Mouse (Mus musculus) adrenal gland, adult 2 months (tissue): ENCODE results near the gene Erc2. TPM values are rescaled to one million over a fixed set of nuclear protein-coding genes. Genes with fewer than 3 reads are reported as not detected.

Source experiments
- DNase-seq: peaks from one replicate; pipeline ENCODE4 v3.0.0; 2021
- polyA plus RNA-seq: library from polyadenylated mRNA; depleted of rRNA; stranded (reverse); fragments of >200 nt; gene quantifications from 2 replicates; pipeline ENCODE4 v1.2.3, GENCODE M21; 2012; rRNA removed
- total RNA-seq, 2 experiments: library from RNA; stranded (reverse); gene quantifications; 2 replicates each; pipeline ENCODE4 v1.2.3; 2021

Gene Erc2
- total and polyA plus RNA-seq, 3 experiments = 1.7 to 9.6 (median 7.1) TPM

GRCm38 (mm10) chr14:28507011-28507410, 884.8 kb downstream of the Erc2 start:
- no peak for DNase-seq

DNA sequence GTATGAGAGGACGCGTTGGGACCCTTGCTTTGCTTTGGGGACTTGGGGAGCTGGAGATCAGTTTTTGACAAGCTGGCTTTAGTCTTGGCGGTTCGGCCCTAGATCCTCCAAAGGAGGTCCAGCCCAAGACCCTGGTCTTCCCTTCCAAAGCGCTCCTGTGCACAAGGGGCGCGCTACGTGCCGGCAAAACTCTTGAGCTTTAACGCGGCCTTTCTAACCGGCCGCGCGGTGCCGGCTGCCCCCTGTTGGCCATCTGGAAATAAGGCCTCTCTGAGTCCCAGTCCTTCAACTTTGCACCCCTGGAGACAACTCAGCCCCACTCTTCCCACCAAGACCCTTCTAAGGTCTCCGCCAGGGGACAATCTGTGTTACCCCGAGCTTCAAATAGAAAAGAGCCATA, 885.2 kb downstream of the Erc2 start:
- peak; percentile 87 for DNase-seq

DNA sequence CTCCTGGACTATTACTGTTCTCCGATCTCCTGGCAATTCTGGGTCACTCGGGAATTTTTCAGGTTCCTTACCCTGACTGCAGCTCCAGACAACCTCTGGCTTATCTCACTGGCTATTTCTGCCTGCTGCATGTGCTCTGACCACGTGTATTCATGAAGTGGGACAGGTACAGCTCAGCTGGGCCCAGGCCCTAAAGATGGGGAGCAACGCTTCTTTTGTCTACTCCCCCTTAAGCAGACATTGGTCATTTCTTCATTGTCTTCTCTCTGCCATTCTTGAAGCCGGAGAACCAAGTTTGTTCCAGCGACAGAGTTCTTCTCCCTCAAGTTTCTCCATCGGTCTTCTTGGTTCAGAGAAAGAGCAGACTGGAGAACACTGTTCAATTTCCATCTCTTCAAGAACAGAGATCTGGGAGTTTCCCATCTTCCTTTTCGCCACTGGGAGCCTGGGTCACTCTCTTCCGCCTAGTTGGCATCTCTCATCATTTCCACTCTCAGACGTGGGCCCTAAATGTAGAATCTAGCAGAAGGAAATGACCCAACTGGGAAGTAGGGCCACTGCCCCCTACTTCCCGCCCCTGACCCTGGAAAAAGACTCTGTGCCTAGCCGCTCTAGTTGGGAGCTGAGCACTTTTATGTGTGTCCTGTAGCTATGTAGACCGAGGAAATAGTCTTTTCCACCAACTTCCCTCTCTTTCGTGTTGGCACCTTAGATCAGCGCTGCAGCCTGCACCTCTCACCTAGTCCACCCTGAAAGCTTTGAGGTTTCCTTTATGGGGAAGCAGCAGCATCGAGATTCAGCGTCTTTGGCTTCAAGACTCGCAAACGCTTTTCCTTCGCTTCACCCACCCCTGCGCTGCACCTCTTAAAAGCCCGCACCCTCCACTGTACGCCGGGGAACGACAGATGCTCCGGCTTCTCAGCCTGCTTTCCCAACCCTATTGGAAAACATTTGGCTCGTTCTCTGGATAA, 886.3 kb downstream of the Erc2 start:
- DNase-seq = no peak

GRCm38 (mm10) chr14:28509441-28510340, 887.5 kb downstream of the Erc2 start:
- DNase-seq = peak; percentile 55

DNA sequence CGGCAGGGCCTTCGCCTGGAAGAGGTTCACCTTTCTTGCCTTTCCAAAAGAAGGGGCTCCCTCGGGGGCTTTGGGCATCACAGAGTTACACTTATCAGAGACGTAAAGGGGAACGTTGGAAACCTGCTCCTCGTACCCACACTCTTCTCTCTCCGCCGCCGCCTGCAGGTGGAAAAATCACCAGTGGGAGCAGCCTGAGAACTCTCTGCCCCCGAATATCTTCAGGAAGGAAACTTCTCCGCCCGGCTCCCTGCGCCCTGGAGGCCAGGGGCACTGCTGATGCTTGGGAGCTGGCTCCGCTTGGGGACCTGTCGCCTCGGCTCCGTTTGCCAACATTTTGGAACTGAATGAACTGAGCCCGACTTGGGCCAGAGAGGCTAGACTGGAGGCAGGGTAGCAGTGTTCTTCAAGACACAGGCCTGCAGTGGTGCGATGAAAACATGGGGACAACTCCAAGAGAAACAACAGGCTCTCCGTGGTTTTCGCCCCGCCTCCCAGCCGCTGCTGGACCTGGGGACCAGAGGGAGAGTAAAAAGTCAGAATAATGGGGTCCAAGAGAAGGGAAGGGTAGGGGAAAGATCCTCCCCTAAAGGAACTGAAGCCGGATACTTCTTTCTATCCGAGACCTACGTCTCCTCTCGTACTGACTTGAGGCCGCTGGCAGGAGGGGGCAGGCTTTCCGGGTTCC, 888.3 kb downstream of the Erc2 start:
- peak; percentile 52 for DNase-seq

GRCm38 (mm10) chr14:28511029-28511651, 888.9 kb downstream of the Erc2 start:
- DNase-seq = peak; percentile 50

GRCm38 (mm10) chr14:28512805-28513590, 890.8 kb downstream of the Erc2 start:
- DNase-seq = no peak

GRCm38 (mm10) chr14:28514171-28514570, 891.9 kb downstream of the Erc2 start:
- no peak for DNase-seq

- no peak for DNase-seq
These were observed 893.1 kb downstream of the Erc2 start for GRCm38 (mm10) chr14:28515331-28515730.

GRCm38 (mm10) chr14:28517631-28518560, 895.7 kb downstream of the Erc2 start:
- DNase-seq = no peak

DNA sequence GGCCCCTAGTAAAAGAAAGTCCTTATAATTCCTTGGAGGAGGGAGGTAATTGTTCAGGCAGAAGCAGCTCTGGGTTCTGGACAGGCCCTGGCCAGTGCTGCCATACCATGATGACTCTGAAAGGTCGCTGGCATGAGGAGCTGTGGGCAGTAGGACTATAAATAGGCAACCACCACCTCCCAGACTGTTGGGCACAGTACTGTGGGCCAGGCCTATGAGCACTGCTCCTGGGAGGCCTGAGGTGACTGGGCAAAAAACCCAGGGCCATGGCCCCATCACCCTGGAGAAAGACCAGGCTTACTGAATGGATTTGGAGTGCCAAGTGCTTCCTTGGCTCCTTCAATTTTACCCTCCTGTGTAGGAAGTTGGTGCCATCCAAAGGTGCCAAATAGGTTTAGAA, 898.9 kb downstream of the Erc2 start:
- no peak for DNase-seq

DNA sequence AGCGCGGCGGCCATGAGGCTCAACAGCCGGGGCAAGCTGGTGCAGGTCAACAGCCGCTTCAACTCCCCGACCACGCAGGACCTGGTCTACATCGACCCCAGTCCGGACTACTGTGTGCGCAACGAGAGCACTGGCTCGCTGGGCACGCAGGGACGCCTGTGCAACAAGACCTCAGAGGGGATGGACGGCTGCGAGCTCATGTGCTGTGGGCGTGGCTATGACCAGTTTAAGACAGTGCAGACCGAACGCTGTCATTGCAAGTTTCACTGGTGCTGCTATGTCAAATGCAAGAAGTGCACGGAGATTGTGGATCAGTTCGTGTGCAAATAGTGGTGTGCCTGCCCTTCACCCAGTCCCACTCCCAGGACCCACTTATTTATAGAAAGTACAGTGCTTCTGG, 900.4 kb downstream of the Erc2 start:
- DNase-seq = no peak

GRCm38 (mm10) chr14:28525566-28525965, 903.3 kb downstream of the Erc2 start:
- DNase-seq = no peak

Other genes with a start within 250 kb of the Erc2 start
- 10 to 100 TPM; 17.9 to 20.8 TPM for gene Fam208a, start 193.6 kb upstream of the Erc2 start, total RNA-seq
- gene Fam208a, start 193.6 kb upstream of the Erc2 start, polyA plus RNA-seq = 1.8 and 2.1 TPM in 2 replicates
- 1 to 10 TPM; 8.3 to 9.7 TPM for gene Ccdc66, start 114.0 kb upstream of the Erc2 start, total RNA-seq
- 0.24 and 0.36 TPM in 2 replicates for gene Ccdc66, start 114.0 kb upstream of the Erc2 start, polyA plus RNA-seq